7 mouse cellular contexts compared by ENCODE assay signal in the genomic region with DNA sequence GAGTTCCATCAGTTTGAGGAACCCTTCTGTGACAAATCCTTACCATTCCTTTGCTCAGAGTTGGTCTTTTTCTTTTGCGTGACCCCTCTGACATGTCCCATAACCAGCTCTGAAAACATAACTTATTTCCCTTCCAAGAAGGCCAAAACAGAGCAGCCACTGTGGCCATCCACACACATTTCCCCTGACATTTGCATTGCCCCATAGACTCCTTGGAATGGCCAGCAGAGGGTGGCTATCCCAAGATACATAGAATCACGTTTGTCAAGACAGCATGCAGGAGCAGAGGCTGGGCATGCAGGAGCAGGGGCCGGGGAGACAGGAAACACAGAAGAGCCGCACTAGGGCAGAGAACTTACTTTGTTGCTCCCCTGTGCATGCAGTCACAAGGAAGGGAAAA.
DNase-seq lines count a peak whose midpoint lies in the region; ATAC-seq and TF ChIP-seq lines count a peak whose summit lies in the region.

No protein-coding gene starts in this region.

- DNase-seq in heart, adult 9 months (ENCODE audit: low spot score in 2 of 2), result no peak
- peak; percentile 19 for DNase-seq in lung, postnatal 10 days
- DNase-seq in lung, postnatal 36 days, result no peak
- no peak for DNase-seq in hindbrain, postnatal 0 days (ENCODE audit: low spot score)
- no peak for DNase-seq in stomach, postnatal 0 days (ENCODE audit: low spot score)
- DNase-seq in B cell, adult 2 months, result no peak

- no peaks in the 10 kb centered on the region for H3K9me3 ChIP-seq in heart, embryonic 14.5 days (ENCODE audit: control insufficient read depth, low read length)
- no peaks in the 10 kb centered on the region for H3K9me3 ChIP-seq in hindbrain, postnatal 0 days (ENCODE audit: low read length)
- H3K9me3 ChIP-seq in stomach, postnatal 0 days (ENCODE audit: control insufficient read depth, low read length), result no peaks in the 10 kb centered on the region

- H3K4me1 ChIP-seq in heart, embryonic 14.5 days (ENCODE audit: control insufficient read depth in 2 of 2, insufficient read depth in 2 of 2, low read length in 2 of 2), result peaks cover 0 to 3% of the 10 kb centered on the region in 2 experiments; a peak in 1 of 4 replicates
- H3K4me1 ChIP-seq in hindbrain, postnatal 0 days (ENCODE audit: insufficient read depth, low read length), result no peaks in the 10 kb centered on the region
- H3K4me1 ChIP-seq in stomach, postnatal 0 days (replicated peaks; ENCODE audit: control insufficient read depth, insufficient read depth), result no peaks in the 10 kb centered on the region

- no peak overlapping the region for H3K4me3 ChIP-seq in heart, embryonic 14.5 days (ENCODE audit: control insufficient read depth in 1 of 2, insufficient read depth in 1 of 2, low read depth in 1 of 2, low read length in 2 of 2)
- H3K4me3 ChIP-seq in hindbrain, postnatal 0 days (ENCODE audit: low read length), result no peak overlapping the region
- H3K4me3 ChIP-seq in stomach, postnatal 0 days (ENCODE audit: low read depth, low read length), result no peak overlapping the region

- no peak overlapping the region for H3K4me2 ChIP-seq in heart, embryonic 14.5 days (ENCODE audit: low read length)
- H3K4me2 ChIP-seq in hindbrain, postnatal 0 days (ENCODE audit: low read depth, low read length), result no peak overlapping the region
- H3K4me2 ChIP-seq in stomach, postnatal 0 days (replicated peaks; ENCODE audit: low read depth), result no peak overlapping the region

- H3K27ac ChIP-seq in heart, embryonic 14.5 days (replicated peaks in 1 of 2; ENCODE audit: control insufficient read depth in 1 of 2, insufficient read depth in 1 of 2, low read depth in 2 of 2, low read length in 2 of 2), result peak overlapping the region; percentile 51 to 68; a peak in 2 of 4 replicates
- no peak overlapping the region for H3K27ac ChIP-seq in hindbrain, postnatal 0 days
- peak overlapping the region; percentile 63 for H3K27ac ChIP-seq in stomach, postnatal 0 days (replicated peaks)

- H3K36me3 ChIP-seq in heart, embryonic 14.5 days (ENCODE audit: control insufficient read depth, insufficient read depth, low read length), result no peaks in the 10 kb centered on the region
- H3K36me3 ChIP-seq in hindbrain, postnatal 0 days (ENCODE audit: insufficient read depth, low read length), result no peaks in the 10 kb centered on the region
- H3K36me3 ChIP-seq in stomach, postnatal 0 days (ENCODE audit: control insufficient read depth, insufficient read depth, low read length), result no peaks in the 10 kb centered on the region

- no peak overlapping the region for H3K9ac ChIP-seq in heart, embryonic 14.5 days (ENCODE audit: low read length)
- no peak overlapping the region for H3K9ac ChIP-seq in hindbrain, postnatal 0 days (replicated peaks; ENCODE audit: low read length)
- no peak overlapping the region for H3K9ac ChIP-seq in stomach, postnatal 0 days (ENCODE audit: low read length)

- WGBS in heart, embryonic 14.5 days, result 76% methylated on average over 4 of the region's 4 CpGs
- 70% methylated on average over 4 of the region's 4 CpGs for WGBS in hindbrain, postnatal 0 days
- 44% methylated on average over 4 of the region's 4 CpGs for WGBS in stomach, postnatal 0 days

- peak; percentile 43 for TF ChIP-seq CTCF in hindbrain, postnatal 0 days (IDR thresholded peaks at IDR 0.05; ENCODE audit: low read depth)
- TF ChIP-seq CTCF in stomach, postnatal 0 days (IDR thresholded peaks at IDR 0.05; ENCODE audit: low read depth), result peak; percentile 54

- H3K27me3 ChIP-seq in heart, embryonic 14.5 days (ENCODE audit: control insufficient read depth, insufficient read depth, low read length), result no peaks in the 10 kb centered on the region
- H3K27me3 ChIP-seq in hindbrain, postnatal 0 days (ENCODE audit: insufficient read depth, low read length), result no peaks in the 10 kb centered on the region
- H3K27me3 ChIP-seq in stomach, postnatal 0 days (ENCODE audit: control insufficient read depth, insufficient read depth, low read length), result no peaks in the 10 kb centered on the region

- TF ChIP-seq EP300 in stomach, postnatal 0 days (optimal IDR thresholded peaks at IDR 0.05), result no peak

- ATAC-seq in heart, embryonic 14.5 days (ENCODE audit: insufficient number of reproducible peaks, insufficient read depth, low FRiP score, low read depth), result no peak
- no peak for ATAC-seq in hindbrain, postnatal 0 days
- no peak for ATAC-seq in stomach, postnatal 0 days (ENCODE audit: low FRiP score, low TSS enrichment)
